Mouse (Mus musculus) G1E (cell line): ENCODE results near the gene Wdr24.

Experiments used
- CTCF ChIP-seq: IDR thresholded peaks from 2 replicates; pipeline ENCODE4 v1.5.1; 2012; ENCODE audit warnings: low read depth, low read length, inconsistent platforms, mixed read lengths
- GATA1 ChIP-seq: IDR thresholded peaks from 2 replicates; pipeline ENCODE4 v1.6.1; 2012; ENCODE audit warnings: borderline replicate concordance, low read length, inconsistent platforms, mixed read lengths

- no peak for TF ChIP-seq CTCF
- no peak for TF ChIP-seq GATA1
Observed at GRCm38 (mm10) chr17:25808028-25808427, 15.4 kb upstream of the Wdr24 start.
